Comparison of ENCODE assay signal across 8 mouse cellular contexts in the genomic region with DNA sequence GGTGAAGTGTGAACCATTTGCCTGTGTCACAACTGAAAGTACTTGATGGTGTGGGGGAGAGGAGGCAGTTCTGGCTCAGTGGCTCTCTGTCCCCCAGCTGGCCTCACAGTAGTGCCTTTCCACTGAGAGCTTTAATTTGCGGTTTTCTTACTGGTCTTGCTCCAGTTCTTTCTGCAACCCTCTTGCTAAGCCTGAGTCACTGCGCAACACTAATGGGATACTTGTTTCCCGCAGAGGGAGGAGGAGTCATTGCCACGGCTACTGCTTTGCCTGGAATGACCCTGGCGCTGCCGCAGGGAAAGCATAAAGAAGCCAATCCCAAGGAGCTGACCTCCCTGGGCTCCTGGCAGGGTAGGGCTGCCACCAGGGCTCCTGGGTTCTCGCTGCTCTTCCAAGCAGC. TPM values are rescaled to one million over a fixed set of nuclear protein-coding genes. Genes with fewer than 3 reads are reported as not detected.
DNase-seq lines count a peak whose midpoint lies in the region; ATAC-seq and TF ChIP-seq lines count a peak whose summit lies in the region.

No protein-coding gene starts in this region.

- peak; percentile 28 for DNase-seq in layer of hippocampus, adult 11-12 months (ENCODE audit: low spot score)
- DNase-seq in layer of hippocampus, adult 9-10 months (ENCODE audit: low spot score), result no peak
- peak; percentile 67 for DNase-seq in adrenal gland, adult 8-10 months
- peak; percentile 97 for DNase-seq in fibroblast of lung, adult 2 months (ENCODE audit: low read depth)
- peak; percentile 30 for DNase-seq in lung, postnatal 14 days
- DNase-seq in forebrain, postnatal 0 days, result no peak
- no peak for DNase-seq in spleen, postnatal 10 days (ENCODE audit: low spot score in 2 of 2)

- ATAC-seq in forebrain, postnatal 0 days, result no peak
- no peak for ATAC-seq in midbrain, embryonic 13.5 days

- no peaks in the 10 kb centered on the region for H3K4me1 ChIP-seq in forebrain, postnatal 0 days (ENCODE audit: insufficient read depth)
- no peaks in the 10 kb centered on the region for H3K4me1 ChIP-seq in midbrain, embryonic 13.5 days (replicated peaks)

- no peak overlapping the region for H3K4me2 ChIP-seq in forebrain, postnatal 0 days (ENCODE audit: low read depth)
- no peak overlapping the region for H3K4me2 ChIP-seq in midbrain, embryonic 13.5 days (replicated peaks)

- no peak overlapping the region for H3K27ac ChIP-seq in forebrain, postnatal 0 days (ENCODE audit: low read depth, low read length)
- no peak overlapping the region for H3K27ac ChIP-seq in midbrain, embryonic 13.5 days

- WGBS in forebrain, postnatal 0 days, result 37% methylated on average over 7 of the region's 7 CpGs
- WGBS in midbrain, embryonic 13.5 days, result 20% methylated on average over 7 of the region's 7 CpGs

- no peak for TF ChIP-seq CTCF in forebrain, postnatal 0 days (IDR thresholded peaks at IDR 0.05; ENCODE audit: low read depth)

- no peak overlapping the region for H3K4me3 ChIP-seq in forebrain, postnatal 0 days (ENCODE audit: low read depth, low read length)
- H3K4me3 ChIP-seq in midbrain, embryonic 13.5 days (replicated peaks), result no peak overlapping the region

- peaks cover 85% of the 10 kb centered on the region for H3K36me3 ChIP-seq in forebrain, postnatal 0 days (ENCODE audit: insufficient read depth)
- H3K36me3 ChIP-seq in midbrain, embryonic 13.5 days, result peaks cover 62% of the 10 kb centered on the region

- no peaks in the 10 kb centered on the region for H3K9me3 ChIP-seq in forebrain, postnatal 0 days (ENCODE audit: low read length)
- H3K9me3 ChIP-seq in midbrain, embryonic 13.5 days, result no peaks in the 10 kb centered on the region

- no peaks in the 10 kb centered on the region for H3K27me3 ChIP-seq in forebrain, postnatal 0 days (ENCODE audit: insufficient read depth, low read length)
- 0 out of 2 replicates have a peak, but pooled peaks cover 7% of the 10 kb centered on the region for H3K27me3 ChIP-seq in midbrain, embryonic 13.5 days

- H3K9ac ChIP-seq in forebrain, postnatal 0 days, result no peak overlapping the region
- no peak overlapping the region for H3K9ac ChIP-seq in midbrain, embryonic 13.5 days (replicated peaks)

RNA-seq across cellular contexts. Expression of a gene that starts 33.8 kb away (rescaled TPM):
- 1 to 10 TPM in 3 of 4 experiments, under 1 TPM in 1; 0.99 to 2.9 (median 1.3) TPM for total RNA-seq in adrenal gland, adult 8-10 months (2022)
- 64.2 and 68.3 TPM in 2 replicates for total RNA-seq in forebrain, postnatal 0 days (2014; rRNA removed)
- polyA plus RNA-seq in forebrain, postnatal 0 days (2015; fragmentation: Nextera tagmentation; extraction: Ambion mirVana), result 21.9 and 25.7 TPM in 2 replicates
- 16.8 and 17.6 TPM in 2 replicates for polyA plus RNA-seq in midbrain, embryonic 13.5 days (2015; fragmentation: Nextera tagmentation; extraction: Ambion mirVana)

RNA-seq across cellular contexts. Expression of a gene that starts 36.2 kb away (rescaled TPM):
- total RNA-seq in adrenal gland, adult 8-10 months (2022), result 100 to 1,000 TPM in 3 of 4 experiments, 10 to 100 TPM in 1; 93.8 to 131 (median 107) TPM
- total RNA-seq in forebrain, postnatal 0 days (2014; rRNA removed), result 51.8 and 52.9 TPM in 2 replicates
- polyA plus RNA-seq in forebrain, postnatal 0 days (2015; fragmentation: Nextera tagmentation; extraction: Ambion mirVana), result 42.7 and 51.7 TPM in 2 replicates
- polyA plus RNA-seq in midbrain, embryonic 13.5 days (2015; fragmentation: Nextera tagmentation; extraction: Ambion mirVana), result 99.1 and 106 TPM in 2 replicates

RNA-seq across cellular contexts. Expression of a gene that starts 36.3 kb away (rescaled TPM):
- 10 to 100 TPM; 27.5 to 31.3 (median 29.2) TPM for total RNA-seq in adrenal gland, adult 8-10 months (2022)
- total RNA-seq in forebrain, postnatal 0 days (2014; rRNA removed), result 25.2 and 33.8 TPM in 2 replicates
- 19.9 and 23.4 TPM in 2 replicates for polyA plus RNA-seq in forebrain, postnatal 0 days (2015; fragmentation: Nextera tagmentation; extraction: Ambion mirVana)
- polyA plus RNA-seq in midbrain, embryonic 13.5 days (2015; fragmentation: Nextera tagmentation; extraction: Ambion mirVana), result 35.9 and 37.4 TPM in 2 replicates

Comparison
In these comparisons a context has a peak if more than half of its experiments do, and no peak if none do; other contexts are left out.
1. DNase-seq: peak in layer of hippocampus, adult 11-12 months (single experiment), adrenal gland, adult 8-10 months (single experiment), fibroblast of lung, adult 2 months (single experiment) and lung, postnatal 14 days (single experiment); none in layer of hippocampus, adult 9-10 months (single experiment), forebrain, postnatal 0 days (single experiment) and spleen, postnatal 10 days (0 of 2).
2. RNA of a gene that starts 33.8 kb away (total RNA-seq): 64.2 to 68.3 TPM in forebrain, postnatal 0 days; 0.99 to 2.9 TPM in adrenal gland, adult 8-10 months; every median in the first group is over 10 times any median in the second.